Mouse (Mus musculus) spleen, postnatal 36 days (tissue): ENCODE measurements around the gene Asphd2.
"Not testable (repeated sequence)": the region's sequence is repeated elsewhere in the genome, so short reads cannot be mapped to it uniquely, and the experiment has no call there.

Experiments
- DNase-seq, 2 experiments: peaks; one replicate each; pipeline ENCODE4 v3.0.0; 2022; ENCODE audit warnings: low spot score in 2 of 2, mixed read lengths in 1 of 2

The Asphd2 gene

GRCm38 (mm10) chr5:112394779-112395443 is at the start of gene Asphd2:
Gene Asphd2 (minus strand): TSS chr5:112394866.
- DNase-seq = no peak

- no peak for DNase-seq
These were observed 43.9 kb upstream of the Asphd2 start for GRCm38 (mm10) chr5:112438535-112438934.

GRCm38 (mm10) chr5:112433004-112433403 is 38.3 kb upstream of the Asphd2 start:
- DNase-seq = peak; percentile 24 to 35

GRCm38 (mm10) chr5:112432033-112432432 is 37.4 kb upstream of the Asphd2 start:
- no peak for DNase-seq

GRCm38 (mm10) chr5:112431120-112431775 is 36.6 kb upstream of the Asphd2 start:
- no peak for DNase-seq

GRCm38 (mm10) chr5:112428944-112429343 is 34.3 kb upstream of the Asphd2 start:
- DNase-seq = peak; percentile 14 to 17

- DNase-seq = peak in 1 of 2 experiments; percentile 22
These were observed 32.6 kb upstream of the Asphd2 start for GRCm38 (mm10) chr5:112427283-112427682.

GRCm38 (mm10) chr5:112426635-112427034 is 32.0 kb upstream of the Asphd2 start:
- peak in 1 of 2 experiments; percentile 8 for DNase-seq

GRCm38 (mm10) chr5:112419535-112419934 is 24.9 kb upstream of the Asphd2 start:
- no peak for DNase-seq

GRCm38 (mm10) chr5:112418023-112418422 is 23.4 kb upstream of the Asphd2 start:
- DNase-seq = no peak

- DNase-seq = no peak
These were observed 22.0 kb upstream of the Asphd2 start for GRCm38 (mm10) chr5:112416673-112417072.

GRCm38 (mm10) chr5:112412781-112413180 is 18.1 kb upstream of the Asphd2 start:
- not testable (repeated sequence) for DNase-seq

- DNase-seq = no peak
These were observed 17.1 kb upstream of the Asphd2 start for GRCm38 (mm10) chr5:112411514-112412335.

- no peak for DNase-seq
These were observed 16.4 kb upstream of the Asphd2 start for GRCm38 (mm10) chr5:112411072-112411471.

GRCm38 (mm10) chr5:112409274-112409673 is 14.6 kb upstream of the Asphd2 start:
- no peak for DNase-seq

GRCm38 (mm10) chr5:112406017-112406416 is 11.4 kb upstream of the Asphd2 start:
- no peak for DNase-seq

GRCm38 (mm10) chr5:112402437-112402836 is 7.8 kb upstream of the Asphd2 start:
- no peak for DNase-seq

- no peak for DNase-seq
These were observed 4.6 kb upstream of the Asphd2 start for GRCm38 (mm10) chr5:112399284-112399683.

GRCm38 (mm10) chr5:112396066-112396465 is 1.4 kb upstream of the Asphd2 start:
- no peak for DNase-seq

- no peak for DNase-seq
These were observed 277 bp downstream of the Asphd2 start for GRCm38 (mm10) chr5:112394415-112394763.

- DNase-seq = no peak
These were observed 788 bp downstream of the Asphd2 start for GRCm38 (mm10) chr5:112393741-112394414.
